Mouse (Mus musculus): ENCODE results near the gene Tgfbr2. TPM values are rescaled to one million over a fixed set of nuclear protein-coding genes. Genes with fewer than 3 reads are reported as not detected.

Gene Tgfbr2
- polyA plus RNA-seq, 1 experiment: not detected

DNA sequence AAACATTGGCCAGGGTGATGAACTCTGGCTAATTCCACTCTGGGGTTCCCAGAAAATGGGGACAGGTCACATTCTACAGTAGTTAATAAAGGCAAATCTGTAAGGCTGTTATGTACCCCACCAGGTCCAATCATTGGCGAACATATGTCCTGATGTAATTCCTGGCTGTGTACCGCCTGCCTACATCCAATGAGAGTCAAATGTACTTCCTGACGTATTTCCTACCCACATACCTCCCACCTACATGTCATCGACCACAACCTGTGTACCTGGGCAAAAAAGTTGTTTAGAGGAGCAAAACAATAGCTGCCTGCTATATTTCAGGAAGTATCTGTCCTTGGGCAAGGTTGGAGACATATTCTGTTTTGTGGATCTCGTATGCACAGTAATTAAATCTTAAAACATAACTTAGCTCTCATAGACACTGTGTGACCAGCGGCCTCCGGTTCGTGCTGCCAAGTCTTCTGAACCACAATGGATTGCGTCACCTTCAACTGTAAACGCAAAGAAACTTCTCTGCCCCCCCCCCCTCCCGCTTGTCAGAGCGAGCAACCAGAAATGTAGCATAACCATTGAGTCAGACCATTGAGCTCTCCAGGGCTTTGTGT, 90.7 kb downstream of the Tgfbr2 start:
- TF ChIP-seq GATA1 (IDR thresholded peaks at IDR 0.05; ENCODE audit: low read length): no peak

DNA sequence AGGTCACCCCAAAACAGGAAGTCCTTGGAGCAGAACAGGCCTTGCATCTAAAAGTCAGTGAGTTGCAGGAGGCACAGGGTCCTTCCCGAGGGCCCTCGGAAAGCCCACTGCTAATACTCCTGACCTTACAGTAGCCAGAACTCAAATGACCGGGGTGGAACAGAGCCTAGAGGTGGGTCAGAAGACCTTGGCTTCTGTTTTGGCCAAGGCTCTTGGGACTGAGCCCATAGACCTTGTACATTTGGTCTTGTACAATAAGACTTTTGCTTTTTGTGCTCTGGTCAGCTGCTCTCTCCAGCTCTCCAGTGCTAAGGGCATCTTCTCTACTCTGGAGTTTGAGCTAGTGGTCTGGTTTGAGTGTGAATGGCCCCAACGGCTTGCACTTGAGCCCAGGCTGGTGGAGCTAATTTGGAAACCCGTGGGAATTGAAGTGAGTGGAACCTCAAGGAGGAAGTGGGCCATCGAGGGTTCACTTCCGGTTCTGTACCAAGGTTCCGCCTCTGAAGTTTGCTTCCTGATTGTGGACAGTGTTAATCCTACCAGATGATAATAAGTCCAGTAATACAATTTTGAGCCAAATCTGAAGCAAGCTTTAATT, 91.3 kb downstream of the Tgfbr2 start:
- TF ChIP-seq GATA1 (IDR thresholded peaks at IDR 0.05; ENCODE audit: low read length): no peak

DNA sequence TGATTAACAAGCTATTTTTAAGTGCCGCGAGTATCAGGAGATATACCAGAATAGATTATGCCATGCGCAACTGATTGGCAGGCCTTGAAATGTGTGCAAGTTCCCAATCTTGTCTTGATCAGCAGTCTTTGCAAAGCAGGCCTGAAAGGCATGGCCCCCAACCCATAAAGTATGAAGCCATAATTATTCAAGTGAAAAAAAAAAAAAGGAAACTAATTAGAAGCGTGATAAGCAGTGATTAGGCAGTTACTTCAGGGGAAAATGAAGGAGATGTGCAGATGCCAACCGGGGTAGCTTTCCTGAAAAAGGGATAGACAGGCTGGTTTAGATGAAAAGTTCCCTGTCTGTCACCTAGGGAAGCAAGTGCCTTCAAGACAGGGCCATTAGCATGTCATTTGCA, 91.9 kb downstream of the Tgfbr2 start:
- TF ChIP-seq GATA1 (IDR thresholded peaks at IDR 0.05; ENCODE audit: low read length): no peak

DNA sequence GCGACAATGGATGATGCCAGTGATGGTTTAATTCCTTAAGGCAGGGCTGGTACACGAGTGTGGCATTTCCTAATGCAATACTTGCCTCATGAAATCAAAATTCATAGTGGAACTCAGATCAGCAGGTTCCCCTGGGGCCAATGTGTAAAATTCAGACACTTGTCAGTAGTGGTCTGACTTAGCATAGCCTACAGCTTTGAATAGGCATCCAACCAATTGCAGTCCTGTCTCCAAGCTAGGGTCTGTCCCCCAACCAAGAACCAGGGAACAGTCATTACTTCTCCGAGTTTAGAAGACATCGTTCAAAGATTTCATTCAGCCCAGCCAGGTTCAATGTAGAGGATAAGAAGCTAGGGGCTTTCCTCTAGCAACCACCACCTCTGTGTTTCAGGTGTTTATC, 93.4 kb downstream of the Tgfbr2 start:
- TF ChIP-seq GATA1 (IDR thresholded peaks at IDR 0.05; ENCODE audit: low read length): no peak

DNA sequence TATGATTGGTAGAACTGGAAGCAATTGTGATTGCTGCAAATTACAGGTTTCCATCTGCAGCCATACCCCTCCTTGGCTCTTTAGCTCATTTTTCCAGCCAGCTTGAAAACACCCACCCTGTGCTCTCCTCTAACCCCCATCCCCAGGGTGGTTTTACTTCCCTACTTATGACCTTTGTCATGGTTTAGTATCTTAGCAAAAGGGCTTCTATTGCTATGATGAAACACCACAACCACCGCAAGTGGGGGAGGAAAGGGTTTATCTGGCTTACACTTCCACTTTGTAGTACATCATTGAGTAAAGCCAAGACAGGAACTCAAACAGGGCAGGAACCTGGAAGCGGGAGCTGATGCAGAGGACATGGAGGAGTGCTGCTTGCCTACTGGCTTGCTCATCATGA, 97.7 kb downstream of the Tgfbr2 start:
- no peak for TF ChIP-seq GATA1 (IDR thresholded peaks at IDR 0.05; ENCODE audit: low read length)

DNA sequence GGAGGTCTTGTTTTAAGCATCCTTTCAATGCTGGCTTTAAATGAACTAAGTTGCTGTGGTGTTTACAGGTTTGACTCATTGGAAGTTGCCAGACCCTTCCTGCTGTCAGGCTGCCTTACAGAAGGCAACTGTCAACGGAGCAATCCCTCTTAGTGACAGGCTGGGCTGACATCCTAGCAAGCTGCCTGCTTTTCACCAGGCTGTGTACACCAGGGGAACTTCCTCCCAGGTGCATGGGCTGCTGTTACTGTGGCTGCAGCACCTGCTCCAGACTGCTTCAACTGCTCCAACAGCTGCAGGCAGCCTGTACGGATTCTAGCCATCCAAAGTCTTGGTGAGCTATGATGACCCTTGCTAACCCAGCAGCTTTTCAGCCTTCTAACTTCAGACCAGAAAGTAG, 98.2 kb downstream of the Tgfbr2 start:
- no peak for TF ChIP-seq GATA1 (IDR thresholded peaks at IDR 0.05; ENCODE audit: low read length)

DNA sequence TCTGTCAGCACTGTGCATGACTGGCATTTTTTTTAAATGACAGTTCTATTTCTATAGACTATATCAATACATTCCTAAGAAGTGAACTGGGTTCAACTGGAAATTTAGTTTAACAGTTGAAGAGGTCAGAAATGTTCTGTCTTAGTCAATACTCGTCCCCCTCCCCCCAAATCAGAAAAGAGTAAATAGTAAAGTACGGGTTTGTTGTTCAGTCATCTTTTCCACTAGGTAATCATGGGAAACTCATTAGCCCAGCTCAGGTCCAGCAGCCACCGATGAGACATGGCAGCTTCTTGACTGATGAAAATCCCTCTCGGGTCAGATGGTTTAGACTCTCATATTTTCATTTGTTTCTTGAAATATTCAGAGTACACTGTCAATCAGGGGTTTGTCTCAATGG, 99.0 kb downstream of the Tgfbr2 start:
- TF ChIP-seq GATA1 (IDR thresholded peaks at IDR 0.05; ENCODE audit: low read length): no peak

DNA sequence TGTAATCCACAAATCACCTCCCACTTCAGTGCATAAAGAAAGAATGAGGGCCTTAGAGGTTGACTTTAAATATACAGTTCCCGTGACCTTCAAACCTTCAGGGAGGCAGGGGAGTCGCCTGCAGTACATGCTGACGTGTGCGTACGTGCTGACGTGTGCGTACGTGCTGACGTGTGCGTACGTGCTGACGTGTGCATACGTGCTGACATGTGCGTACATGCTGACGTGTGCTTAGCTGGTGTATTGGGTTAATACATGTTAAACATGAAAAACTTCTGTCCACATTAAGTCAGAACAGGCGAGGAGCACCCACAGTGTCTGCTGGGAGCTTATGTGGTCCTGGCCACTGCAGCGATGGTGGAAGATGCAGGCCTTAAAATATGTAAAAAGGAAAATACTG, 110.4 kb downstream of the Tgfbr2 start:
- no peak for TF ChIP-seq GATA1 (IDR thresholded peaks at IDR 0.05; ENCODE audit: low read length)

DNA sequence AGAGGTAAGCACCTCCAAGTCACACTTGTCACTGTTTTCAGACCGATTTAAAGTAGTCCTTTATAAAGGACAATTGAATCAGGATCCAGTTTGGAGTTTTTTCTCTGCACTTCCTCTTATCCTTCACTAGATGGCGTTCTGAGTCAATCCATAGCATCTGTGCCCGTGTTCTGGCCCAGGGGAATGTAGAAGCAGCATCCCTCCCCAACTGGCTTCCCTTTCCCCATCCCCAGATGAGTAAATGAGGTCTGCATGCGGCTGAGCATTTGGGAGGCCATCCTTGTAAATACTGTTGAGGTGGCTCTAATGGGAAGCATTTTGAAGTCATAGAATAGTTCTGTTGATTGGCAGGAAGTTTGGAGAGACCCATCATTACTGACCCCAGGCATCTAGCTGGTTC, 114.5 kb downstream of the Tgfbr2 start:
- no peak for TF ChIP-seq GATA1 (IDR thresholded peaks at IDR 0.05; ENCODE audit: low read length)

DNA sequence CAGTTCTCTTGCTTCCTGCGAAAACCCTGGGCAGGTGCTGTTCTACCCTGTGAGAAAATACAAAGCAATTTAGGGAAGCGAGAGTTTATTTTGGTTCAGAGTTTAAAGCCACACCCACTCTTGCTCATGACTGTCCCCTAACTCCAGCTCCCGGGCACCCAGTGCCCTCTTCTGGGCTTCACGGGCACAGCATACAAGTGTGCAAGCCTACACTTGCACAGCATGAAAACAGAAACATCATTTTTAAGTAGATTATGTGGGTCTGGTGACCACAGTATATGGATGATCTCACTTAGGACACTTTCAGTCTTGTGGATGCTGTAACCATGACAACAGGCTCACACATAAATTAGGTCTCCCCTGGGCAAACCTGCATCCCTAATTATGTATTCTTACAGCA, 116.0 kb downstream of the Tgfbr2 start:
- no peak for TF ChIP-seq GATA1 (IDR thresholded peaks at IDR 0.05; ENCODE audit: low read length)

DNA sequence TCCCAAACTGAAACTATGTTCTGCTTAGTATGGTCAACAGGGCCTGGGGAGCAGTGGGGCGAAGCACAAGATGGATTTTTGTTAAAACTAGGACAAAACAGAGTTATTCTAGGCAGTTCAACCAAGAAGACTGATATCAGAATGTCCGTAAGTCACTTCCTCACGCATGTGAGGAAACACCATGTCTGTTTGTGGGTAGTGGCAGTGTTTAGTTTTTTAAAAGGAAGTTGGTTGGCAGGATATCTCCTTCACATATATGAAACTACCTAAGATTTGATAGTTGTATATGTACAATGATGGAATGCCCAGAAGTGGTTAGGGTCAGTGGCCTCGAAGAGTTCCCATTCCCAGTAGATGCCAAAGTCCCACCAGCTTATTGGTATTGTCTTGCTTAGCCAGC, 116.7 kb downstream of the Tgfbr2 start:
- TF ChIP-seq GATA1 (IDR thresholded peaks at IDR 0.05; ENCODE audit: low read length): no peak

DNA sequence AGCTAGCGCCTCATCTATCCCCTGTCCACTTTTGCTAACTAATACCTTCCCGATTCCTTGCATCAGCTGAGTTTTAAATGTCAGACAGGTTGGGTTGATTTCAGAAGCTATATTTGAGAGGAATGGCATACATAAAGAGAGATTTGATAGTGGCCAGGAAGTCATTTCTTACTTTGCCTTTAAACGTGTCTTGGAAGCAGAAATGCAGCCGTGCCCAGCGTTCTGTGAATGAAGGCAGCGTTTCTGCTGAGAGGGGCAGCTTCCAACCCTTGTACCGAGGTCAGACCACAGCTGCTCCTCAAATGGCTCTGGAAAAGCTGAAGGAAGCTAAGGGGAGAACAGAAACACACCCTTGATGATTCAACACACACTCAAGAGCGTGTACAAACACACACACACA, 121.2 kb downstream of the Tgfbr2 start:
- no peak for TF ChIP-seq GATA1 (IDR thresholded peaks at IDR 0.05; ENCODE audit: low read length)

DNA sequence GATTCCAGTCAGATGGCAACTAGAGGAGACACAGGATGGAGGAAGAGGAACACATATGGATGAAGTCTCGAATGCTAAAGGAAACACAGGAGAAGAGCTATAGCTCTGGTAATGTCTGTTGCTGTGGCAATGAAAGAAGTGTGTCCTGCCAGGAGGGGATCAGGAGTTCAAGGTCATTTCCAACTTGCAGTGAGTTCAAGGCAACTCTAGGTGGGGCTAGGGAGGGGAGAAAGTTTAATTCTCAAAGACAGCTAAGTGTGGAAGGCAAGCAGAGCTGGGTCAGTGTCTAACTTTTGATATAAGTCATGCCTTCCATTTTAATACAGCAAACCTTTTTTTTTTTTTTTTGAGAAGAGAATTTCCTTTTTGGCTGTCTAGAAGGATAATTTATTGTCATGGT, 125.2 kb downstream of the Tgfbr2 start:
- no peak for TF ChIP-seq GATA1 (IDR thresholded peaks at IDR 0.05; ENCODE audit: low read length)

DNA sequence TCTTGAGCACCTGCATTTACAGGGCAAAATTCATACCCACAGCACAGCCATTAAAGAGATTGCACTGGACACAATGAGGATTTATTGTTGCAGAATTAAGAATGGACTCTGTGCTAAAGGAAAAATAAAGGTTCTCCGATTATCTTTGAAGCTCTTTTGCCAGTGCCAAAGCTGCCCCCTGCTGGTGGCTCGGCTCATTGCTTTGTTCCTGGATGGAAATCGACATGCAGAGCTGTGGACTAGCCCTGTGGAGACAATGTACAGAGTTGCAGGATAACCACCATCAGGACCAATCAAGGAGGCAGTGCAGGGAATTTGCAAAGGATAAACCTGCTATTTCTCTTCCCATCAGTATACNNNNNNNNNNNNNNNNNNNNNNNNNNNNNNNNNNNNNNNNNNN, 133.4 kb downstream of the Tgfbr2 start:
- TF ChIP-seq GATA1 (IDR thresholded peaks at IDR 0.05; ENCODE audit: low read length): no peak

DNA sequence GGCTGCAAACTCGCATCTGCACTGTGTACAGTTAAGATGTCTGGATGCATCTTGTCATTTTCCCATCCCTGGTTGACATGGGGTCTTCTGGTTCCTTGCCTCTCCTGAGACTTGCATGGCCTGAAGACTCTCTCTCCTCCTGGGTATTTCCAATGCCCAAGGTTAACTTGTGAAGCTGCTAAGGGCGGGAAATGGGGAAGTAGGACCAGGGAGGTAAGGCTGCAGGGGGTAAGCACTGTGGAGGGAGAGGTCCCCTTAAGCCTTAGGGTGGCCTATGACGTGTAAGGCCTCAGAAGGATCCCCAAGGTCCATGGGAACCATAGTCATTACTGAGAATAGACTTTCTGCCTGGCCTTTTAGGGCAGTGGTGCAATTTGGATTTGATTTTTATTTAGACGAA, 133.8 kb downstream of the Tgfbr2 start:
- TF ChIP-seq GATA1 (IDR thresholded peaks at IDR 0.05; ENCODE audit: low read length): no peak

DNA sequence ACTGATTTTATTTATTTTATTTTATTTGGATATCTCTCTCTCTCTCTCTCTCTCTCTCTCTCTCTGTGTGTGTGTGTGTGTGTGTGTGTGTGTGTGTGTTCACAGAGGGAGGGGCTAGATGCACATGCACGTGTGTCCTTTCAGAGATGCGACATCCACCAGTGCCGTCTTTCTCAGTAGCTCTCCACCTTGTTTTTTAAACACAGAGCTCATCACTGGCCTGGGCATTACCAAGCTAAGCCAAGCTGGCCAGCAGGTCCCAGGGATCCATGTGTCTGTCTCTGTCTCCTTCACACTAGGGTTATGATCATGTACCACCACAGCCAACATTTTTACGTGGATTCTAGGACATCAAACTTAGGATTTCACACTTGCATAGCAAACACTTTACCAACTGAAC, 135.2 kb downstream of the Tgfbr2 start:
- no peak for TF ChIP-seq GATA1 (IDR thresholded peaks at IDR 0.05; ENCODE audit: low read length)

DNA sequence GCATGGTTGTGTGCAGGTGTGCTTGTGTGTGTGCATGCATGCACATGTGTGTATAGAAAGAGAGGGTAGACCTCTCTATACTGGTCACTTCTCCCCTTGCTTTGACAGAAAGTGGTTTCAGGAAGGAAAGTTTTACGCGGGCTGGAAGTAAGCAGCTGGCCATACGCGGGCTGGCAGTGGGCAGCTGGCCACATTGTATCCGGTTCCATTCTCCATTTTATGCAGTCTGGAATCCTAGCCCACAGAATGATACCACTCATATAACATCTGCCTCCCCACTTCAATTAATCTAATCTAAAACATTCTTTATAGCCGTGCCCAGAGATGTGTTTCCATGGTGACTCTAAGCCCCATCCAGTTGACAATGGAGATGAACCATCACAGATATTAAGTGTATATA, 136.9 kb downstream of the Tgfbr2 start:
- TF ChIP-seq GATA1 (IDR thresholded peaks at IDR 0.05; ENCODE audit: low read length): no peak

Data from G1E-ER4 (cell line).